Mouse (Mus musculus) embryonic fibroblast, embryonic 13.5 days (primary cell): ENCODE results near the gene Qtrt1. TPM values are rescaled to one million over a fixed set of nuclear protein-coding genes. Genes with fewer than 3 reads are reported as not detected.

Experiments used
- H3K27ac ChIP-seq: 2 replicates; pipeline ENCODE4 v1.5.1; 2012; ENCODE audit warnings: low read length, control low read depth, inconsistent platforms; ENCODE audit not compliant: insufficient read depth
- H3K4me1 ChIP-seq: 2 replicates; pipeline ENCODE4 v1.6.1; 2011; ENCODE audit warnings: low read length; ENCODE audit not compliant: control insufficient read depth, insufficient read depth
- H3K4me3 ChIP-seq: 2 replicates; pipeline ENCODE4 v1.5.1; 2011; ENCODE audit warnings: mild to moderate bottlenecking, control low read depth, low read length; ENCODE audit not compliant: insufficient read depth
- CTCF ChIP-seq: IDR thresholded peaks from 2 replicates; pipeline ENCODE4 v1.5.1; 2011; ENCODE audit warnings: mild to moderate bottlenecking, control low read depth, low read length, moderate library complexity, borderline replicate concordance; ENCODE audit not compliant: insufficient read depth
- POLR2A ChIP-seq: IDR thresholded peaks from 2 replicates; pipeline ENCODE4 v1.6.1; 2011; ENCODE audit warnings: low read depth, mild to moderate bottlenecking, control low read depth, low read length, moderate library complexity
- polyA plus RNA-seq: library from polyadenylated mRNA; stranded (reverse); fragments of >200 nt; gene quantifications from 2 replicates; pipeline ENCODE4 v1.2.4, GENCODE M21; 2011; ENCODE audit warnings: low read depth; ENCODE audit not compliant: missing spikeins, insufficient read length

Gene Qtrt1
- 30.0 and 35.8 TPM in 2 replicates for polyA plus RNA-seq

GRCm38 (mm10) chr9:21411669-21412550 lies at the start of gene Qtrt1:
Qtrt1 (plus strand) TSS chr9:21411837.
- Histone ChIP-seq H3K4me3 (peak within 1 kb of the TSS; percentile 91), H3K27ac (no peak within 1 kb of the TSS), H3K4me1 (no peaks in the 10 kb centered on the region)
- TF ChIP-seq CTCF (no peak), POLR2A (peak; percentile 72)

GRCm38 (mm10) chr9:21366541-21367220 lies 45.0 kb upstream of the Qtrt1 start:
- Histone ChIP-seq H3K27ac (peak overlapping the region; percentile 56), H3K4me1 (no peaks in the 10 kb centered on the region), H3K4me3 (no peak overlapping the region)
- TF ChIP-seq POLR2A (no peak), CTCF (no peak)

DNA sequence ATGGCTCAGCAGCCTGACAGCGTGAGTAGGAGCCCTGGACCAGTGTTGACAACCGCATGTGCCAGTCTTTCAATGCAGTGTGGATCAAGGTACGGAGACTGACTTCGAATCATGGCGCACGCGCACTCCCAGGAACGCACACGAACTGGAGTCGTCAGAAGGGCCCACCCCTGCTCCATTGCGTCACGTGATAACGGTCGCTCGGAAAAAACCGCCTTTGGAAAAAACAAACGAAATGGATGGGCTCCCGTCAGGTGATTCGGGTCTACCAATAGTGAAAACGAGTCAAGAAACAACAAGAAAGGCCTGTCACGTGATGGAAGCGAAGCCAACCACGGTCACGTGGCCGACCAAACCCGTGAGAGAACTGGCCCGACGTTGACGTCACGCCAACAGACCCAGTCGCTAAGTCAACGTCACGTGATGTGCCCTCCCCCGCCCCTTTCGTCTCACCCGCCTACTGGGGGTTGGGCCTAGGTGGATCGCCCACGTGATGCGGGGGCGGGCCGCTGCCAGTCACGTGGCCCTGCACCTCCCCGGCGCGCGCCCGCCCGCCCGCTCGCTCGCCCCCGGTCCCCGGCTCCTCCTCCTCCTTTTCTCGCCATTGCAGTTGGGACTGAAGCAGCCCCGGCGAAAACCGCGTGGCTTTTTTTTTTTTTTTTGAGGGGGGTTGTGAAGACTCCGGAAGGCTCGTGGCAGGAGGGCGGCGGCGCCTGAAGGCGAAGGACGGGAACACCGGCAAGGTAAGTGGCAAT lies 44.1 kb upstream of the Qtrt1 start, which contains the start of gene Ilf3:
TSS of gene Ilf3 (plus strand) at position 515 of the 755 bp plus-strand sequence.
- no peaks in the 10 kb centered on the region for H3K4me1 ChIP-seq
- H3K4me3 ChIP-seq, result peak within 1 kb of the TSS; percentile 83
- H3K27ac ChIP-seq, result peak within 1 kb of the TSS; percentile 56
- TF ChIP-seq CTCF (no peak), POLR2A (peak; percentile 90)

DNA sequence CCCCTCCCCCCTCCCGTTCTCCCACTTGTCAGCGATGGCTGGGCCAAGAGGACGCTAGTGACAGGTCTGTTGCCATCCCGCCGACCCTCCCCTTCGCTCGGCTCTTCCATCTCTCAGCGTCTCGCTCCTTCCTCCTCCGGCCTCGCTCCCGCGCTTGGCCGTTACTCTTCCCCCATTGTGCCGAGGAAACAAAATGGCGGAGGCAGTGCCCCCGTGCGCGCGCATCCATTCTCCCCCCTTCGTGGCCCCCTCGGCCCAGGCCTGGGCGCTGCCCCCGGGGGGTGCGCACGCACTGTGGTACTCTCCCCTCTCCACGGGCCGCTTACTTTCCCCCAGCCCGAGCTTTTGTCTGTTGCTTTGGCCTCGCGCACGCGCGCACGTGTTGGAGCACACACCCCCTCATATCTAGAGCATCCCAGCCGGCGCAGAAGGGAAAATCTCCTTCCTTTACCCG lies 43.5 kb upstream of the Qtrt1 start:
- Histone ChIP-seq H3K4me1 (no peaks in the 10 kb centered on the region), H3K27ac (peak overlapping the region; percentile 34), H3K4me3 (peak overlapping the region; percentile 83)
- TF ChIP-seq CTCF, result no peak
- peak; percentile 58 for TF ChIP-seq POLR2A

- TF ChIP-seq CTCF (no peak), POLR2A (no peak)
Measured at GRCm38 (mm10) chr9:21369080-21369479, 42.6 kb upstream of the Qtrt1 start.

GRCm38 (mm10) chr9:21370876-21371275 lies 40.8 kb upstream of the Qtrt1 start:
- no peak overlapping the region for H3K27ac ChIP-seq
- peaks cover 2% of the 10 kb centered on the region; the same call in 1 of the 2 replicates for H3K4me1 ChIP-seq
- H3K4me3 ChIP-seq, result no peak overlapping the region
- TF ChIP-seq POLR2A (no peak), CTCF (no peak)

More at GRCm38 (mm10) chr9:21369080-21369479, 42.6 kb upstream of the Qtrt1 start:
- Histone ChIP-seq H3K4me3 (peak overlapping the region; percentile 83), H3K27ac (no peak overlapping the region), H3K4me1 (no peaks in the 10 kb centered on the region)

GRCm38 (mm10) chr9:21372508-21372907 lies 39.1 kb upstream of the Qtrt1 start:
- no peak overlapping the region for H3K4me3 ChIP-seq

DNA sequence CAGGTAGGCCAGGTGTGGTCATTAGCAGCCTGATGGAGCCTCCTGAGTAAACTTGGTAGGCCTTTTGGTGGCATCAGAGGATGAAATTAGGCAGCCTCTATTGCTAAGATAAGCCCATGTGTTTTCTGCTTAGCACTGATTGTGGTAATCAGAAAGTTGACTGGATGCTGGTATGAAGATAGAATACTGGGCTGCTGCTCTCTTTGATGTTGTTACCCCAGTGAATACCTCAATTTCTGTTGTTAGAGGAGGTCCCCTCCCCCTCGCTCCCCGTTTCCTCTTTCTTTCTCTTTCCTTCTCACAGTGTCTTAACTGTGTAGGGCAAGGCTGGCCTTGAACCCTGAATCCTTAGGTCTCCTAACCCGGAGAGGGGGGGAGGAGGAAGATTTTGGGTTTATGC lies 32.4 kb upstream of the Qtrt1 start:
- Histone ChIP-seq H3K27ac (no peak overlapping the region), H3K4me1 (peaks cover 2% of the 10 kb centered on the region; the same call in 1 of the 2 replicates), H3K4me3 (no peak overlapping the region)
- TF ChIP-seq CTCF (no peak), POLR2A (no peak)

More at GRCm38 (mm10) chr9:21372508-21372907, 39.1 kb upstream of the Qtrt1 start:
- Histone ChIP-seq H3K27ac (no peak overlapping the region), H3K4me1 (peaks cover 2% of the 10 kb centered on the region; the same call in 1 of the 2 replicates)
- TF ChIP-seq POLR2A, result no peak
- TF ChIP-seq CTCF, result no peak

DNA sequence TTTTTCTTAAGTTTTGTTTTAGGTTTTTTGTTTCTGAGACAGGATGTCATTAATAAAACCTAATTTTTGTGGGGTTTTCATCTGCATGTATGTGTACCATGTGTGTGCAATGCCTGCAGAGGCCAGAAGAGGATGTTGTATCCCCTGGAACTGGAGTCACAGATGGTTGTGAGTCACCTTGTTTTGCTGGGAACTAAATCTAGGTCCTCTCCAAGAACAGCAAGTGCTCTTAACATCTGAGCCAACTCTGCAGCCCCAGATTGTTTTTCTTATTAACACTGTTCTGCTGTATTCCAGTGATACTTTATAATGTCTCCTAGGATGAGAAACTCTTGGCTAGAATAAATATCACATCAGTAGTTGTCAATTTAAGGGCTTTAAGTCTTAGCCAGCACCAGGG lies 30.8 kb upstream of the Qtrt1 start:
- Histone ChIP-seq H3K4me1 (no peaks in the 10 kb centered on the region; the same call in 1 of the 2 replicates), H3K4me3 (no peak overlapping the region), H3K27ac (no peak overlapping the region)
- TF ChIP-seq POLR2A (no peak), CTCF (no peak)
